Comparison of ENCODE assay signal across 8 mouse cellular contexts in genomic region chr2:27699574-27699973, GRCm38 (mm10). TPM values are rescaled to one million over a fixed set of nuclear protein-coding genes. Genes with fewer than 3 reads are reported as not detected.
DNase-seq lines count a peak whose midpoint lies in the region; ATAC-seq and TF ChIP-seq lines count a peak whose summit lies in the region.

No protein-coding gene starts in this region.

- WGBS in forebrain, embryonic 12.5 days, result 12% methylated on average over 7 of the region's 7 CpGs
- 2% methylated on average over 7 of the region's 7 CpGs for WGBS in heart, embryonic 14.5 days
- 7% methylated on average over 7 of the region's 7 CpGs for WGBS in kidney, postnatal 0 days

- H3K36me3 ChIP-seq in forebrain, embryonic 12.5 days (replicated peaks), result no peaks in the 10 kb centered on the region
- H3K36me3 ChIP-seq in heart, embryonic 14.5 days (ENCODE audit: control insufficient read depth, insufficient read depth, low read length), result no peaks in the 10 kb centered on the region
- no peaks in the 10 kb centered on the region for H3K36me3 ChIP-seq in kidney, postnatal 0 days (ENCODE audit: insufficient read depth, low read length)

- peaks cover 7% of the 10 kb centered on the region; the same call in 1 of the 2 replicates for H3K27me3 ChIP-seq in forebrain, embryonic 12.5 days
- no peaks in the 10 kb centered on the region for H3K27me3 ChIP-seq in heart, embryonic 14.5 days (ENCODE audit: control insufficient read depth, insufficient read depth, low read length)
- no peaks in the 10 kb centered on the region for H3K27me3 ChIP-seq in kidney, postnatal 0 days (ENCODE audit: insufficient read depth, low read length)

- 0 out of 2 replicates have a peak, but pooled peaks have one; percentile 14 for ATAC-seq in forebrain, embryonic 12.5 days (ENCODE audit: low FRiP score)
- peak; percentile 86 for ATAC-seq in heart, embryonic 14.5 days (ENCODE audit: insufficient number of reproducible peaks, insufficient read depth, low FRiP score, low read depth)
- peak; percentile 66; the same call in 1 of the 2 replicates for ATAC-seq in kidney, postnatal 0 days (replicated peaks; ENCODE audit: low FRiP score, low read depth)

- DNase-seq in spleen, adult 18-20 months, result peak; percentile 14 to 24
- no peak for DNase-seq in spleen, adult 12 weeks (ENCODE audit: low spot score)
- DNase-seq in kidney, postnatal 0 days (ENCODE audit: low spot score), result peak; percentile 89
- DNase-seq in liver, result peak; percentile 50
- peak; percentile 53 for DNase-seq in neural tube, embryonic 10.5 days (ENCODE audit: extremely low spot score, low spot score)
- peak; percentile 85 for DNase-seq in urinary bladder, postnatal 14 days (ENCODE audit: low spot score)

- H3K9ac ChIP-seq in forebrain, embryonic 12.5 days, result no peak overlapping the region; the same call in 1 of the 2 replicates
- peak overlapping the region; percentile 13; the same call in 1 of the 2 replicates for H3K9ac ChIP-seq in heart, embryonic 14.5 days (ENCODE audit: low read length)
- H3K9ac ChIP-seq in kidney, postnatal 0 days (ENCODE audit: low read depth, low read length), result no peak overlapping the region

- no peaks in the 10 kb centered on the region for H3K9me3 ChIP-seq in forebrain, embryonic 12.5 days
- no peaks in the 10 kb centered on the region for H3K9me3 ChIP-seq in heart, embryonic 14.5 days (ENCODE audit: control insufficient read depth, low read length)
- no peaks in the 10 kb centered on the region for H3K9me3 ChIP-seq in kidney, postnatal 0 days (replicated peaks; ENCODE audit: low read length)

- H3K4me1 ChIP-seq in forebrain, embryonic 12.5 days, result peaks cover 62% of the 10 kb centered on the region
- peaks cover 73 to 79% of the 10 kb centered on the region in 2 experiments for H3K4me1 ChIP-seq in heart, embryonic 14.5 days (ENCODE audit: control insufficient read depth in 2 of 2, insufficient read depth in 2 of 2, low read length in 2 of 2)
- peaks cover 37% of the 10 kb centered on the region for H3K4me1 ChIP-seq in kidney, postnatal 0 days (replicated peaks; ENCODE audit: insufficient read depth, low read length)

- H3K4me2 ChIP-seq in forebrain, embryonic 12.5 days, result no peak overlapping the region
- H3K4me2 ChIP-seq in heart, embryonic 14.5 days (ENCODE audit: low read length), result peak overlapping the region; percentile 31
- H3K4me2 ChIP-seq in kidney, postnatal 0 days (ENCODE audit: low read length), result peak overlapping the region; percentile 13; the same call in 1 of the 2 replicates

- peak; percentile 63 for TF ChIP-seq CTCF in kidney, postnatal 0 days (IDR thresholded peaks at IDR 0.05; ENCODE audit: low read depth)

- H3K4me3 ChIP-seq in forebrain, embryonic 12.5 days (replicated peaks), result no peak overlapping the region
- no peak overlapping the region for H3K4me3 ChIP-seq in heart, embryonic 14.5 days (ENCODE audit: control insufficient read depth in 1 of 2, insufficient read depth in 1 of 2, low read depth in 1 of 2, low read length in 2 of 2)
- H3K4me3 ChIP-seq in kidney, postnatal 0 days (replicated peaks; ENCODE audit: low read depth, low read length), result no peak overlapping the region

- H3K27ac ChIP-seq in forebrain, embryonic 12.5 days, result peak overlapping the region; percentile 66
- H3K27ac ChIP-seq in heart, embryonic 14.5 days (replicated peaks in 1 of 2; ENCODE audit: control insufficient read depth in 1 of 2, insufficient read depth in 1 of 2, low read depth in 2 of 2, low read length in 2 of 2), result peak overlapping the region; percentile 61 to 83
- peak overlapping the region; percentile 39 for H3K27ac ChIP-seq in kidney, postnatal 0 days

RNA-seq across cellular contexts. Expression of gene Rxra, which starts 23.3 kb away (rescaled TPM):
- 6.7 and 7.8 TPM in 2 replicates for polyA plus RNA-seq in forebrain, embryonic 12.5 days (2016; fragmentation: Nextera tagmentation; extraction: Ambion mirVana)
- polyA plus RNA-seq in heart, embryonic 14.5 days (2014; fragmentation: Nextera tagmentation; extraction: Ambion mirVana), result 5.2 and 5.7 TPM in 2 replicates
- 9.4 and 9.6 TPM in 2 replicates for polyA plus RNA-seq in kidney, postnatal 0 days (2015; fragmentation: Nextera tagmentation; extraction: Ambion mirVana)

Comparison
In these comparisons a context has a peak if more than half of its experiments do, and no peak if none do; other contexts are left out.
1. ATAC-seq: peak in every context shown above with its lines; median percentile 86 in heart, embryonic 14.5 days; 66 in kidney, postnatal 0 days; 14 in forebrain, embryonic 12.5 days.